Mouse (Mus musculus) heart, embryonic 11.5 days (tissue): ENCODE measurements around the gene Vhl. TPM values are rescaled to one million over a fixed set of nuclear protein-coding genes. Genes with fewer than 3 reads are reported as not detected.

Source experiments
- ATAC-seq: fragments of 200-750 bp; cut with Nextera tagmentation; replicated peaks from 2 replicates; pipeline ENCODE4 v1.8.0; 2017; ENCODE audit warnings: moderate library complexity; ENCODE audit not compliant: insufficient number of reproducible peaks, low FRiP score, low TSS enrichment
- H3K27ac ChIP-seq: fragments of 300-500 bp; sonication (generic); 2 replicates; pipeline ENCODE4 v1.5.1; 2014; ENCODE audit warnings: mild to moderate bottlenecking, low read depth, low read length
- H3K27me3 ChIP-seq: fragments of 300-500 bp; sonication (generic); 2 replicates; pipeline ENCODE4 v1.6.1; 2014; ENCODE audit warnings: mild to moderate bottlenecking, low read length, mixed read lengths; ENCODE audit not compliant: control insufficient read depth, insufficient read depth
- H3K36me3 ChIP-seq: fragments of 300-500 bp; sonication (generic); 2 replicates; pipeline ENCODE4 v1.6.1; 2014; ENCODE audit warnings: mild to moderate bottlenecking, low read length, moderate library complexity, mixed read lengths; ENCODE audit not compliant: control insufficient read depth, insufficient read depth
- H3K4me1 ChIP-seq: fragments of 300-500 bp; sonication (generic); 2 replicates; pipeline ENCODE4 v1.6.1; 2014; ENCODE audit warnings: low read length; ENCODE audit not compliant: control insufficient read depth, insufficient read depth
- H3K4me2 ChIP-seq: fragments of 300-500 bp; sonication (generic); 2 replicates; pipeline ENCODE4 v1.6.1; 2014; ENCODE audit warnings: mild to moderate bottlenecking, moderate library complexity
- H3K4me3 ChIP-seq: fragments of 300-500 bp; sonication (generic); 2 replicates; pipeline ENCODE4 v1.5.1; 2014; ENCODE audit warnings: low read depth, low read length
- H3K9ac ChIP-seq: fragments of 300-500 bp; sonication (generic); 2 replicates; pipeline ENCODE4 v1.6.1; 2014; ENCODE audit warnings: mild to moderate bottlenecking, low read depth, low read length, moderate library complexity
- H3K9me3 ChIP-seq: fragments of 300-500 bp; sonication (generic); replicated peaks from 2 replicates; pipeline ENCODE4 v1.6.1; 2016; ENCODE audit warnings: low read length; ENCODE audit not compliant: control insufficient read depth
- WGBS: fragments of 180-500 bp; shearing (Covaris S2); extraction: QIAGEN DNeasy Blood & Tissue Kit; methylation state at CpG from one replicate; pipeline ENCODE4 v1.1.7; 2014; ENCODE audit not compliant: insufficient replicate concordance; 5-methylcytosine and 5-hydroxymethylcytosine counted together
- polyA plus RNA-seq: library from polyadenylated mRNA; unstranded; fragments of >200 nt; fragmentation: Nextera tagmentation; extraction: Ambion mirVana; gene quantifications from 2 replicates; pipeline ENCODE4 v1.2.1, GENCODE M21; 2014

Vhl gene
- 31.2 and 40.9 TPM in 2 replicates for polyA plus RNA-seq

DNA sequence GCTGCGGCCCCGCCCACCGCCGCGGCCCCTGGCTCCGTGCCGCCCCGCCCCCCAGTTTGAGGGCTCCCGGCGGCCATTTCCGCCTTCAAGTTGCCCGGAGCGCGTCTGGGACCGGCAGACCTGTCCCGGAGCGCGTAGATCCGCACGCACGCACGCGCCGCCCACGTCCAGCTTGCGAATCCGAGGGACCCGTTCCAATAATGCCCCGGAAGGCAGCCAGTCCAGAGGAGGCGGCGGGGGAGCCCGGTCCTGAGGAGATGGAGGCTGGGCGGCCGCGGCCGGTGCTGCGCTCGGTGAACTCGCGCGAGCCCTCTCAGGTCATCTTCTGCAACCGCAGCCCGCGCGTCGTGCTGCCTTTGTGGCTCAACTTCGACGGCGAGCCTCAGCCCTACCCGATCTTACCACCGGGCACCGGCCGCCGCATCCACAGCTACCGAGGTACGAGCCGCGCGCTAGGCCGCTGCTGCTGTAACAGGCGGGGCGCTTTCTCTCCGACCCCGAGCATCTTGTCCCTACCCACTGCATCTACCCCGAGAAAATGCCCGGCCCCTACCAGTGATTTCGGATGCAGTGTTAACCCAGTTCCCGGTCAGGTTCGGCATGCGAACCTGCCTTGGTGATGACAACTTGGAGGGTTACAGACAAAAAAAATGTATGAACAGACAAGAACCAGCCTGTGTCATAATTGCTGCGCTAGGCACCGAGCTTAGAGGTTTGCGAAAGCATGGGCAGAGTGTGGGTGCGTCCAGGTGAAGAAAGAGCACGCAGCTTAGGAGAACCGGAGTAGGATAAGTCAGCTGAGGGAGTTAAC, at the start of gene Vhl:
Gene Vhl, plus strand, starts transcription at position 19 of the 811 bp plus-strand sequence.
- Histone ChIP-seq H3K4me3 (peak within 1 kb of the TSS; percentile 75), H3K4me2 (peak within 1 kb of the TSS; percentile 87), H3K27ac (peak within 1 kb of the TSS; percentile 68), H3K9me3 (no peaks in the 10 kb centered on the region), H3K27me3 (no peaks in the 10 kb centered on the region), H3K9ac (peak within 1 kb of the TSS; percentile 89), H3K4me1 (peaks cover 9% of the 10 kb centered on the region), H3K36me3 (peaks cover 7% of the 10 kb centered on the region; the same call in 1 of the 2 replicates)
- WGBS: under 1% methylated on average over 70 of the region's 76 CpGs
- ATAC-seq: peak; percentile 83

DNA sequence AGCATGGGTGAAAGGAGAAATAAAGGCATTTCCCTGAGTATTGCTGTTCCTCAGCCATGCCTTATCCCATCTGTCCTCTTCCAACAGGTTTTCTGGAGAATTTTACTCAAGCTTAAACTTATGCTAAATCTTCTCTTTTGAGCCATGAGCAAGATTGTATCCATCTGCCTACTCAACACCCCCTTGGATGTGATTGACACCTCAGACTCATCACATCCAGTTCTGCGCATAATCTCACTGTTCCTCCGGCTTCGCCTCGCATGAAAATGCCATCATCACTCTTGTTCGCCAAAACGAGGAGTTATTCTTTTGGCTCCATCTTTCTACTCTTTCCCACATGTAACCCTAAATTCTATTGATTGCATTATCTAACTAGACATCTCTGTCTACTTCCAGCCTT, 47.7 kb upstream of the Vhl start:
- H3K9me3 ChIP-seq: no peaks in the 10 kb centered on the region
- WGBS: 93% methylated on average over 6 of the region's 6 CpGs
- no peak overlapping the region for H3K9ac ChIP-seq
- no peaks in the 10 kb centered on the region for H3K4me1 ChIP-seq
- H3K27me3 ChIP-seq: no peaks in the 10 kb centered on the region
- H3K36me3 ChIP-seq: no peaks in the 10 kb centered on the region; the same call in none of the 2 replicates
- H3K4me3 ChIP-seq: no peak overlapping the region
- no peak for ATAC-seq
- H3K27ac ChIP-seq: no peak overlapping the region
- H3K4me2 ChIP-seq: no peak overlapping the region

- no peak overlapping the region for H3K4me2 ChIP-seq
- no peaks in the 10 kb centered on the region for H3K27me3 ChIP-seq
- H3K27ac ChIP-seq: no peak overlapping the region
- no peaks in the 10 kb centered on the region for H3K9me3 ChIP-seq
- H3K4me3 ChIP-seq: no peak overlapping the region
- H3K4me1 ChIP-seq: no peaks in the 10 kb centered on the region
- no peak overlapping the region for H3K9ac ChIP-seq
- 87% methylated on average over 3 of the region's 3 CpGs for WGBS
- no peak for ATAC-seq
- H3K36me3 ChIP-seq: no peaks in the 10 kb centered on the region; the same call in none of the 2 replicates
Observed at GRCm38 (mm10) chr6:113579306-113579705, 44.5 kb upstream of the Vhl start.

- Histone ChIP-seq H3K36me3 (no peaks in the 10 kb centered on the region), H3K9ac (no peak overlapping the region), H3K9me3 (no peaks in the 10 kb centered on the region), H3K27ac (no peak overlapping the region), H3K4me3 (no peak overlapping the region), H3K4me1 (no peaks in the 10 kb centered on the region), H3K4me2 (no peak overlapping the region), H3K27me3 (no peaks in the 10 kb centered on the region)
- ATAC-seq: no peak
- 96% methylated on average over 4 of the region's 4 CpGs for WGBS
Observed at GRCm38 (mm10) chr6:113583023-113583422, 40.7 kb upstream of the Vhl start.

DNA sequence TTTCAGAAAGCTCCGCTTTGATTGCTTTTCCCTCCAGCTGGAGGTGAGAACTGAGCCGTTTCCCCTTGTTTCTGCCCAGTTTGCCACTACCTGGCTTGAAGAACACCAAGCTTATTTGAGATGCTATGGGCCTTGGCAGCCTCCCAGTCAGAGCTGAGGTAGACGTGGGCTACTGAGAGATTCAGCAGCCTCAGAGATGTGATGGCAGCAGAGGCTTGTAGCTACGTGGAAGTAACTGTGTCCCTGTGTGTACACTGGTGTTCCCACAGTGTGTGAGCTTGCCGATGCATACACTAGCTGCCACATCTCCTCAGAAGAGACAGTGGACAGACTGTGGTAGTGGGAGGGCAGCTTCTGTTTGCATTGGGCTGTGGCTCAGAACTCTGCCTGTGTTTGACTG, 38.7 kb upstream of the Vhl start:
- Histone ChIP-seq H3K36me3 (no peaks in the 10 kb centered on the region), H3K27me3 (no peaks in the 10 kb centered on the region), H3K9me3 (no peaks in the 10 kb centered on the region), H3K27ac (no peak overlapping the region), H3K4me1 (no peaks in the 10 kb centered on the region), H3K9ac (no peak overlapping the region), H3K4me2 (no peak overlapping the region), H3K4me3 (no peak overlapping the region)
- WGBS: 87% methylated on average over 5 of the region's 5 CpGs
- no peak for ATAC-seq

DNA sequence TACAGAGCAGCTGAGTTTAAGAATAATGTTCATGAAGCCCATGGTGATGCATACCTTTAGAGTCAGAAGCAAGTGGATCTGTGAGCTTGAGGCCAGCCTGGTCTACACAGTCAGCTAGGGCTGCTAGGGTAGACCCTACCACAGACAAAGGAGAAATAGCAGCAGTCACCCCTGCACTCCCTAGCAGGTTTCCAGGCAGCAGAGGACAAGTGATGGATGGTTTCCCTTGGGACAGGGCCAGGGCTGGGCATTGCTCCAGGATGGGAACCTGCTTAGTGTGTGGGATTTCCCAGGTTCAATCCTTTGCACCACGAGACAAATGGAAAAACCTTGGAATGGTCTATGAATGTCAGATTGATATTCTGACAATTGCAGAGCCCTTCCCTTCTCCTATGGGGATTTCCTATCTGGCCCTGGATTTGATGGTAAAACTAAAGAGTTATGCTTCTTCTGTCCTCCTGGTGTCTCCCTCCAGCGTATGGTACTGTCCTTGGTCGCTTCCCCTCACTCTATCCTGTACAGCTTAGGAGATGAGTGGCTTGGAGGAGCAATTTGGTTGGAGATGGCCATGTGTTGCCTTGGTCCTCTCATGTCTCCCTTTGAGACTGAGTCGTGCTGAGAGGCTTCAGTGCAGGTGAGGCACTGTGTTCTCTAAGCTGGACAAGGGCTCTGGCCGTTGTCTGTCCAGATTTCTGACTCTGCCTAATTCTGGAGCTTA, 37.1 kb upstream of the Vhl start:
- H3K27me3 ChIP-seq: no peaks in the 10 kb centered on the region
- H3K4me1 ChIP-seq: no peaks in the 10 kb centered on the region
- H3K4me3 ChIP-seq: no peak overlapping the region
- no peak overlapping the region for H3K9ac ChIP-seq
- ATAC-seq: no peak
- H3K27ac ChIP-seq: no peak overlapping the region
- no peaks in the 10 kb centered on the region for H3K9me3 ChIP-seq
- WGBS: 72% methylated on average over 5 of the region's 5 CpGs
- no peaks in the 10 kb centered on the region for H3K36me3 ChIP-seq
- H3K4me2 ChIP-seq: no peak overlapping the region

GRCm38 (mm10) chr6:113592637-113593036, 31.1 kb upstream of the Vhl start:
- Histone ChIP-seq H3K4me3 (no peak overlapping the region), H3K36me3 (no peaks in the 10 kb centered on the region; the same call in 1 of the 2 replicates), H3K27ac (no peak overlapping the region), H3K9me3 (no peaks in the 10 kb centered on the region), H3K4me1 (no peaks in the 10 kb centered on the region), H3K4me2 (no peak overlapping the region), H3K9ac (no peak overlapping the region), H3K27me3 (no peaks in the 10 kb centered on the region)
- 87% methylated on average over 2 of the region's 2 CpGs for WGBS
- ATAC-seq: no peak

DNA sequence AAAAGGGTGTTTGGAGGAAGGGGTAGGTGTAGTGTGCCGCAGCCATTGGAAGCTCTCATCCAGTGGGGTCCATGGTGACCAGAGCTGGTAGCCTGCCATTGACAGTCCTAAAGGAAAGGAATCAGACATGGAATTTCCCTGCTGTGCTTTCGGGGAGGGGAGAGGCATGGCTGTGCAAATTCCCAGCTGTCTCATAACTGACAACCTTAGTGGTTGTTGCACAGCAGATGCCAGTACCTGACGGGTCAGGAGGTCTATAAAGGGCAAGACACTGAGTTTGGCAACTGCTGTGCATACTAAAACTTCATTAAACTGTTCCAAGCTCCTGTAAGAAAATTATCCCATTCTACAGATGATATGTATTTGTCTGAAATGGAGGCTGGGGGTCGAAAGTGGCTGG, 25.8 kb upstream of the Vhl start:
- H3K4me1 ChIP-seq: no peaks in the 10 kb centered on the region
- H3K27me3 ChIP-seq: no peaks in the 10 kb centered on the region
- H3K4me2 ChIP-seq: no peak overlapping the region
- no peak for ATAC-seq
- H3K9ac ChIP-seq: no peak overlapping the region
- no peaks in the 10 kb centered on the region for H3K9me3 ChIP-seq
- H3K27ac ChIP-seq: no peak overlapping the region
- H3K4me3 ChIP-seq: no peak overlapping the region
- H3K36me3 ChIP-seq: no peaks in the 10 kb centered on the region; the same call in 1 of the 2 replicates
- 90% methylated on average over 4 of the region's 4 CpGs for WGBS
